Mouse (Mus musculus): ENCODE results near the gene Ttll11.

- no peak for TF ChIP-seq CTCF (IDR thresholded peaks at IDR 0.05; ENCODE audit: control insufficient read depth, insufficient read depth, low read length)
- TF ChIP-seq POLR2A (IDR thresholded peaks at IDR 0.05; ENCODE audit: borderline replicate concordance, control insufficient read depth, low read depth, low read length), result no peak
These were observed 215.9 kb downstream of the Ttll11 start for GRCm38 (mm10) chr2:35763818-35764217.

Measured in bone marrow, adult 2 months (tissue).